Comparison of ENCODE assay signal across 9 mouse cellular contexts in genomic region chr5:36291191-36291590, GRCm38 (mm10).
DNase-seq lines count a peak whose midpoint lies in the region; ATAC-seq and TF ChIP-seq lines count a peak whose summit lies in the region.
"Had no signal": no experiment of that assay in that cellular context is flagged by ENCODE, and none has a peak within 500 bp of the region (broad histone marks: within the 10 kb centered on the region; RNA-seq: fewer than 3 reads in every experiment).

No protein-coding gene starts in this region.

- no peak overlapping the region for H3K27ac ChIP-seq in hindbrain, embryonic 11.5 days (ENCODE audit: low read depth, low read length)
- no peak overlapping the region for H3K27ac ChIP-seq in hindbrain, embryonic 16.5 days (ENCODE audit: low read depth, low read length)
- no peak overlapping the region for H3K27ac ChIP-seq in CH12.LX (ENCODE audit: insufficient read depth, low read depth)
- H3K27ac ChIP-seq in cortical plate, adult 2 months (ENCODE audit: insufficient read depth, low read length): no peak overlapping the region
- H3K27ac ChIP-seq in midbrain, embryonic 16.5 days (ENCODE audit: low read length): no peak overlapping the region
- H3K27ac ChIP-seq: midbrain, embryonic 12.5 days had no signal

- dilution Hi-C loops in CH12.LX (cut with MboI; ENCODE audit: extremely low pct_ligation_motif_present, extremely low pct_unique_long_range_greater_than_20kb, low sequenced_read_pairs): no loop called here

- peak; percentile 29 for DNase-seq in hindbrain, embryonic 11.5 days (ENCODE audit: low spot score)
- peak; percentile 35 for DNase-seq in CH12.LX (ENCODE audit: extremely low read depth)
- DNase-seq in layer of hippocampus, postnatal 14 days (ENCODE audit: low spot score in 2 of 2): no peak
- no peak for DNase-seq in gastrocnemius, postnatal 25 days

- peak; percentile 48 for TF ChIP-seq RAD21 in CH12.LX (IDR thresholded peaks at IDR 0.05; ENCODE audit: low read depth, low read length)

- no peak for ATAC-seq in hindbrain, embryonic 11.5 days (ENCODE audit: low FRiP score)
- no peak for ATAC-seq in hindbrain, embryonic 16.5 days
- ATAC-seq in megakaryocyte progenitor cell, adult 5-6 weeks (replicated peaks; ENCODE audit: poor library complexity): peak; percentile 48; the same call in 1 of the 2 replicates
- no peak for ATAC-seq in midbrain, embryonic 16.5 days

- H3K9ac ChIP-seq in hindbrain, embryonic 11.5 days (ENCODE audit: low read depth, low read length): no peak overlapping the region
- H3K9ac ChIP-seq in hindbrain, embryonic 16.5 days (ENCODE audit: low read depth, low read length): no peak overlapping the region
- no peak overlapping the region for H3K9ac ChIP-seq in CH12.LX (ENCODE audit: insufficient read depth, low read depth)
- H3K9ac ChIP-seq in midbrain, embryonic 16.5 days (ENCODE audit: low read depth, low read length): no peak overlapping the region
- H3K9ac ChIP-seq: midbrain, embryonic 12.5 days had no signal

- H3K4me2 ChIP-seq in hindbrain, embryonic 11.5 days (replicated peaks; ENCODE audit: low read depth, low read length): no peak overlapping the region
- H3K4me2 ChIP-seq in hindbrain, embryonic 16.5 days (ENCODE audit: low read length): no peak overlapping the region
- no peak overlapping the region for H3K4me2 ChIP-seq in CH12.LX (ENCODE audit: insufficient read depth, low read depth, poor library complexity, severe bottlenecking)
- H3K4me2 ChIP-seq in midbrain, embryonic 16.5 days (ENCODE audit: low read length): no peak overlapping the region
- H3K4me2 ChIP-seq: midbrain, embryonic 12.5 days had no signal

- H3K9me3 ChIP-seq in hindbrain, embryonic 11.5 days (ENCODE audit: control insufficient read depth, low read length): no peaks in the 10 kb centered on the region
- no peaks in the 10 kb centered on the region for H3K9me3 ChIP-seq in hindbrain, embryonic 16.5 days (ENCODE audit: control insufficient read depth, low read length)
- no peaks in the 10 kb centered on the region for H3K9me3 ChIP-seq in CH12.LX (replicated peaks; ENCODE audit: low read length)
- no peaks in the 10 kb centered on the region for H3K9me3 ChIP-seq in midbrain, embryonic 16.5 days (replicated peaks; ENCODE audit: control insufficient read depth, low read length, poor library complexity, severe bottlenecking)
- H3K9me3 ChIP-seq: midbrain, embryonic 12.5 days had no signal

- no peak for TF ChIP-seq EP300 in CH12.LX (IDR thresholded peaks at IDR 0.05; ENCODE audit: low read length)

- TF ChIP-seq CTCF in CH12.LX (conservative IDR thresholded peaks at IDR 0.05 in 1 of 2, IDR thresholded peaks at IDR 0.05 in 1 of 2; ENCODE audit: low read depth in 2 of 2, low read length in 2 of 2): peak; percentile 9 to 73; a peak in 2 of 4 replicates
- TF ChIP-seq CTCF in cortical plate, adult 2 months (IDR thresholded peaks at IDR 0.05; ENCODE audit: extremely low read depth, insufficient read depth, low read length): peak; percentile 37

- no peaks in the 10 kb centered on the region for H3K79me2 ChIP-seq in CH12.LX (replicated peaks; ENCODE audit: control insufficient read depth, extremely low read depth, insufficient read depth, poor library complexity, severe bottlenecking)

- H3K27me3 ChIP-seq in hindbrain, embryonic 11.5 days (ENCODE audit: control insufficient read depth, insufficient read depth, low read length): no peaks in the 10 kb centered on the region
- no peaks in the 10 kb centered on the region for H3K27me3 ChIP-seq in hindbrain, embryonic 16.5 days (replicated peaks; ENCODE audit: control insufficient read depth, insufficient read depth, low read length)
- peaks cover 94% of the 10 kb centered on the region for H3K27me3 ChIP-seq in CH12.LX (replicated peaks)
- H3K27me3 ChIP-seq in midbrain, embryonic 16.5 days (ENCODE audit: control insufficient read depth, insufficient read depth, low read depth, low read length): no peaks in the 10 kb centered on the region
- H3K27me3 ChIP-seq: midbrain, embryonic 12.5 days had no signal

- WGBS in hindbrain, embryonic 11.5 days: 56% methylated on average over 5 of the region's 5 CpGs
- WGBS in hindbrain, embryonic 16.5 days: 47% methylated on average over 5 of the region's 5 CpGs
- WGBS in midbrain, embryonic 16.5 days: 51% methylated on average over 5 of the region's 5 CpGs

- in situ Hi-C loops in CH12.LX (cut with MboI; ENCODE audit: low pct_ligation_motif_present, low pct_unique_long_range_greater_than_20kb, low sequenced_read_pairs): no loop called here

- no peak for TF ChIP-seq POLR2A in CH12.LX (IDR thresholded peaks at IDR 0.05; ENCODE audit: low read depth, low read length)
- no peak for TF ChIP-seq POLR2A in cortical plate, adult 2 months (IDR thresholded peaks at IDR 0.05; ENCODE audit: extremely low read depth, insufficient read depth, low read length)

- no peaks in the 10 kb centered on the region for H3K4me1 ChIP-seq in hindbrain, embryonic 11.5 days (replicated peaks; ENCODE audit: control insufficient read depth, insufficient read depth, low read length)
- no peaks in the 10 kb centered on the region for H3K4me1 ChIP-seq in hindbrain, embryonic 16.5 days (ENCODE audit: control insufficient read depth, insufficient read depth, low read depth, low read length)
- H3K4me1 ChIP-seq in CH12.LX (ENCODE audit: control insufficient read depth in 1 of 2, insufficient read depth in 2 of 2): no peaks in the 10 kb centered on the region
- H3K4me1 ChIP-seq in cortical plate, adult 2 months (ENCODE audit: control insufficient read depth, insufficient read depth, low read length): no peaks in the 10 kb centered on the region
- peaks cover 7% of the 10 kb centered on the region for H3K4me1 ChIP-seq in midbrain, embryonic 16.5 days (ENCODE audit: control insufficient read depth, insufficient read depth, low read length)

- no peaks in the 10 kb centered on the region for H3K36me3 ChIP-seq in hindbrain, embryonic 11.5 days (ENCODE audit: control insufficient read depth, insufficient read depth, low read length)
- H3K36me3 ChIP-seq in hindbrain, embryonic 16.5 days (ENCODE audit: control insufficient read depth, insufficient read depth, low read length): no peaks in the 10 kb centered on the region
- no peaks in the 10 kb centered on the region for H3K36me3 ChIP-seq in CH12.LX (replicated peaks in 1 of 2; ENCODE audit: control insufficient read depth in 1 of 2, insufficient read depth in 1 of 2, low read length in 1 of 2)
- no peaks in the 10 kb centered on the region for H3K36me3 ChIP-seq in midbrain, embryonic 16.5 days (ENCODE audit: control insufficient read depth, insufficient read depth, low read length)
- H3K36me3 ChIP-seq: midbrain, embryonic 12.5 days had no signal

- H3K4me3 ChIP-seq in hindbrain, embryonic 11.5 days (ENCODE audit: low read depth, low read length): no peak overlapping the region
- no peak overlapping the region for H3K4me3 ChIP-seq in hindbrain, embryonic 16.5 days (ENCODE audit: low read length)
- H3K4me3 ChIP-seq in CH12.LX (replicated peaks in 1 of 3; ENCODE audit: low read depth in 2 of 3, low read length in 2 of 3, poor library complexity in 1 of 3): no peak overlapping the region
- H3K4me3 ChIP-seq in cortical plate, adult 2 months (ENCODE audit: insufficient read depth, low read length): no peak overlapping the region
- H3K4me3 ChIP-seq in midbrain, embryonic 16.5 days (ENCODE audit: low read depth, low read length): no peak overlapping the region
- H3K4me3 ChIP-seq: midbrain, embryonic 12.5 days had no signal

TF ChIP-seq in CH12.LX, 34 proteins besides CTCF, POLR2A, EP300 and RAD21:
- TF ChIP-seq ZNF384 (IDR thresholded peaks at IDR 0.05; ENCODE audit: low read depth, low read length): no peak
- TF ChIP-seq SMC3 (IDR thresholded peaks at IDR 0.05; ENCODE audit: low read depth, low read length): peak; percentile 67
- no peak for TF ChIP-seq USF2 (conservative IDR thresholded peaks at IDR 0.05; ENCODE audit: low read depth, low read length)
- TF ChIP-seq MAFK (IDR thresholded peaks at IDR 0.05; ENCODE audit: insufficient replicate concordance, low read length): no peak
- TF ChIP-seq ZKSCAN1 (IDR thresholded peaks at IDR 0.05; ENCODE audit: borderline replicate concordance, low read depth, low read length): no peak

Comparison
In these comparisons a context has a peak if more than half of its experiments do, and no peak if none do; other contexts are left out.
1. DNase-seq: peak in hindbrain, embryonic 11.5 days (single experiment) and CH12.LX (single experiment); none in layer of hippocampus, postnatal 14 days (0 of 2) and gastrocnemius, postnatal 25 days (single experiment).